In the genomic region with DNA sequence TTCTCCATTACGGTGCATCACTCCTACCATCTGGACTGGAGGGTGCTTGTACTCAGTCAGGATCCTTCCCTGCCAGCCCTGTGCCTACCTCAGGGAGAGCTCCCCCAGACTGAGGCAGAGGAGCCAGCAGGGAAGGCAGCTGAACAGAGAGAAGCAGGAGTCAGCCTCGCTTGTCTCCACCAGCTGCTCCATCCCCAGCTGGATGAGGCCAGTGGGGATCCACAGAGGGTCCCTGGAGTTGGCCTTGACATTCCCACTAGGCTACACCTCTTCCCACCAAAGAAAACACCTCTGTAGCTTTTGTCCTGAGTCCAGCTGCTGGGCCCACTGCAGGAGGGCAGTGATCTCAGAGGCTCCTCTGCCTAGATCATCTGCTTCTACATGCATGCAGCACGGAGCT, we compare ENCODE assay signal across 7 mouse cellular contexts. TPM values are rescaled to one million over a fixed set of nuclear protein-coding genes. Genes with fewer than 3 reads are reported as not detected.
A peak's percentile ranks its signal among the peaks of the same experiment; 100 is the strongest.
DNase-seq lines count a peak whose midpoint lies in the region; ATAC-seq and TF ChIP-seq lines count a peak whose summit lies in the region.

No protein-coding gene starts in this region.

- H3K4me3 ChIP-seq in lung, embryonic 15.5 days: no peak overlapping the region
- no peak overlapping the region for H3K4me3 ChIP-seq in forebrain, embryonic 14.5 days (ENCODE audit: low read depth, low read length)
- H3K4me3 ChIP-seq in limb, embryonic 11.5 days (ENCODE audit: low read depth, low read length): no peak overlapping the region
- H3K4me3 ChIP-seq in small intestine, adult 2 months (ENCODE audit: low read depth, low read length): no peak overlapping the region

- H3K27ac ChIP-seq in lung, embryonic 15.5 days: peak overlapping the region; percentile 59; the same call in 1 of the 2 replicates
- 0 out of 2 replicates have a peak overlapping the region, but pooled peaks have one; percentile 0 for H3K27ac ChIP-seq in forebrain, embryonic 14.5 days (ENCODE audit: low read depth, low read length)
- 0 out of 2 replicates have a peak overlapping the region, but pooled peaks have one; percentile 36 for H3K27ac ChIP-seq in limb, embryonic 11.5 days (replicated peaks; ENCODE audit: low read depth, low read length)
- H3K27ac ChIP-seq in small intestine, adult 2 months (ENCODE audit: insufficient read depth, low read depth, low read length): peak overlapping the region; percentile 54

- TF ChIP-seq CTCF in small intestine, adult 2 months (IDR thresholded peaks at IDR 0.05; ENCODE audit: extremely low read depth, insufficient read length, insufficient replicate concordance, low read depth, low read length): no peak

- H3K36me3 ChIP-seq in lung, embryonic 15.5 days: peaks cover 40% of the 10 kb centered on the region
- H3K36me3 ChIP-seq in forebrain, embryonic 14.5 days (ENCODE audit: control insufficient read depth, insufficient read depth, low read length): peaks cover 45% of the 10 kb centered on the region
- peaks cover 8% of the 10 kb centered on the region; the same call in 1 of the 2 replicates for H3K36me3 ChIP-seq in limb, embryonic 11.5 days (ENCODE audit: control insufficient read depth, insufficient read depth, low read length)
- H3K36me3 ChIP-seq in small intestine, adult 2 months (ENCODE audit: control insufficient read depth, insufficient read depth, low read length): peaks cover 9% of the 10 kb centered on the region

- H3K9ac ChIP-seq in lung, embryonic 15.5 days: no peak overlapping the region
- H3K9ac ChIP-seq in forebrain, embryonic 14.5 days (ENCODE audit: low read length): no peak overlapping the region
- no peak overlapping the region for H3K9ac ChIP-seq in limb, embryonic 11.5 days (ENCODE audit: low read length)

- no peaks in the 10 kb centered on the region for H3K9me3 ChIP-seq in lung, embryonic 15.5 days
- H3K9me3 ChIP-seq in forebrain, embryonic 14.5 days (replicated peaks; ENCODE audit: control insufficient read depth, low read length): no peaks in the 10 kb centered on the region
- H3K9me3 ChIP-seq in limb, embryonic 11.5 days (ENCODE audit: control insufficient read depth, low read length): no peaks in the 10 kb centered on the region; the same call in 1 of the 2 replicates

- ATAC-seq in lung, embryonic 15.5 days (ENCODE audit: borderline replicate concordance, extremely low read depth, low FRiP score, low TSS enrichment): no peak
- no peak for ATAC-seq in forebrain, embryonic 14.5 days
- ATAC-seq in limb, embryonic 11.5 days (ENCODE audit: insufficient number of reproducible peaks, low FRiP score, low TSS enrichment, low read depth): no peak

- no peak for DNase-seq in lung, adult 18-20 months
- no peak for DNase-seq in forebrain, embryonic 14.5 days (ENCODE audit: low spot score)
- DNase-seq in limb, embryonic 11.5 days (ENCODE audit: low spot score): no peak
- no peak for DNase-seq in testis, postnatal 10 days (ENCODE audit: low spot score)
- DNase-seq in ovary, postnatal 36 days (ENCODE audit: low spot score): no peak

- no peak overlapping the region for H3K4me2 ChIP-seq in lung, embryonic 15.5 days
- no peak overlapping the region for H3K4me2 ChIP-seq in forebrain, embryonic 14.5 days (ENCODE audit: low read length)
- no peak overlapping the region for H3K4me2 ChIP-seq in limb, embryonic 11.5 days (ENCODE audit: low read depth, severe bottlenecking)

- 85% methylated on average over 3 of the region's 3 CpGs for WGBS in lung, embryonic 15.5 days
- 85% methylated on average over 3 of the region's 3 CpGs for WGBS in forebrain, embryonic 14.5 days
- WGBS in limb, embryonic 11.5 days: 95% methylated on average over 3 of the region's 3 CpGs
- 74% methylated on average over 3 of the region's 3 CpGs for WGBS in small intestine, adult 2 months

- peaks cover 70% of the 10 kb centered on the region for H3K4me1 ChIP-seq in lung, embryonic 15.5 days
- peaks cover 39% of the 10 kb centered on the region for H3K4me1 ChIP-seq in forebrain, embryonic 14.5 days (ENCODE audit: control insufficient read depth, insufficient read depth, low read length)
- H3K4me1 ChIP-seq in limb, embryonic 11.5 days (ENCODE audit: control insufficient read depth, insufficient read depth, low read length): peaks cover 35% of the 10 kb centered on the region
- peaks cover 53% of the 10 kb centered on the region for H3K4me1 ChIP-seq in small intestine, adult 2 months (ENCODE audit: control insufficient read depth, insufficient read depth, insufficient read length, low read length)

- H3K27me3 ChIP-seq in lung, embryonic 15.5 days: no peaks in the 10 kb centered on the region
- H3K27me3 ChIP-seq in forebrain, embryonic 14.5 days (replicated peaks; ENCODE audit: control insufficient read depth, insufficient read depth, low read length): no peaks in the 10 kb centered on the region
- no peaks in the 10 kb centered on the region for H3K27me3 ChIP-seq in limb, embryonic 11.5 days (ENCODE audit: control insufficient read depth, insufficient read depth, low read length)
- no peaks in the 10 kb centered on the region for H3K27me3 ChIP-seq in small intestine, adult 2 months (ENCODE audit: control insufficient read depth, insufficient read depth, low read length)

- TF ChIP-seq POLR2A in small intestine, adult 2 months (IDR thresholded peaks at IDR 0.05; ENCODE audit: low read depth, low read length): no peak

RNA-seq across cellular contexts. Expression of gene Gnai2, which starts 10.2 kb away (rescaled TPM):
- 469 and 478 TPM in 2 replicates for polyA plus RNA-seq in lung, embryonic 15.5 days (2015; fragmentation: Nextera tagmentation; extraction: Ambion mirVana)
- 371 and 423 TPM in 2 replicates for polyA plus RNA-seq in forebrain, embryonic 14.5 days (2014; fragmentation: Nextera tagmentation; extraction: Ambion mirVana)
- polyA plus RNA-seq in limb, embryonic 11.5 days (2014; fragmentation: Nextera tagmentation; extraction: Ambion mirVana): 336 and 358 TPM in 2 replicates
- polyA plus RNA-seq in small intestine, adult 2 months (2012; rRNA removed): 264 and 501 TPM in 2 replicates

RNA-seq across cellular contexts. Expression of gene Sema3b, which starts 15.9 kb away (rescaled TPM):
- polyA plus RNA-seq in lung, embryonic 15.5 days (2015; fragmentation: Nextera tagmentation; extraction: Ambion mirVana): 8.2 and 9.1 TPM in 2 replicates
- 0.85 and 1.3 TPM in 2 replicates for polyA plus RNA-seq in forebrain, embryonic 14.5 days (2014; fragmentation: Nextera tagmentation; extraction: Ambion mirVana)
- 3.4 and 3.7 TPM in 2 replicates for polyA plus RNA-seq in limb, embryonic 11.5 days (2014; fragmentation: Nextera tagmentation; extraction: Ambion mirVana)
- 33.5 and 55.4 TPM in 2 replicates for polyA plus RNA-seq in small intestine, adult 2 months (2012; rRNA removed)

RNA-seq across cellular contexts. Expression of gene Ifrd2, which starts 37.5 kb away (rescaled TPM):
- 40.0 and 44.2 TPM in 2 replicates for polyA plus RNA-seq in lung, embryonic 15.5 days (2015; fragmentation: Nextera tagmentation; extraction: Ambion mirVana)
- polyA plus RNA-seq in forebrain, embryonic 14.5 days (2014; fragmentation: Nextera tagmentation; extraction: Ambion mirVana): 18.7 and 19.1 TPM in 2 replicates
- polyA plus RNA-seq in limb, embryonic 11.5 days (2014; fragmentation: Nextera tagmentation; extraction: Ambion mirVana): 47.6 and 49.0 TPM in 2 replicates
- polyA plus RNA-seq in small intestine, adult 2 months (2012; rRNA removed): 33.2 and 55.4 TPM in 2 replicates

RNA-seq across cellular contexts. Expression of gene Hyal3, which starts 44.3 kb away (rescaled TPM):
- polyA plus RNA-seq in lung, embryonic 15.5 days (2015; fragmentation: Nextera tagmentation; extraction: Ambion mirVana): 0.99 and 1.4 TPM in 2 replicates
- polyA plus RNA-seq in forebrain, embryonic 14.5 days (2014; fragmentation: Nextera tagmentation; extraction: Ambion mirVana): 0.66 and 1.0 TPM in 2 replicates
- polyA plus RNA-seq in limb, embryonic 11.5 days (2014; fragmentation: Nextera tagmentation; extraction: Ambion mirVana): 0.54 and 0.57 TPM in 2 replicates
- polyA plus RNA-seq in small intestine, adult 2 months (2012; rRNA removed): 0.52 and 0.89 TPM in 2 replicates

RNA-seq across cellular contexts. Expression of gene Slc38a3, which starts 44.4 kb away (rescaled TPM):
- 3.9 and 4.1 TPM in 2 replicates for polyA plus RNA-seq in lung, embryonic 15.5 days (2015; fragmentation: Nextera tagmentation; extraction: Ambion mirVana)
- polyA plus RNA-seq in forebrain, embryonic 14.5 days (2014; fragmentation: Nextera tagmentation; extraction: Ambion mirVana): 32.8 and 32.9 TPM in 2 replicates
- polyA plus RNA-seq in limb, embryonic 11.5 days (2014; fragmentation: Nextera tagmentation; extraction: Ambion mirVana): 3.4 and 4.1 TPM in 2 replicates
- polyA plus RNA-seq in small intestine, adult 2 months (2012; rRNA removed): 2.8 and 48.7 TPM in 2 replicates

Comparison
In these comparisons a context has a peak if more than half of its experiments do, and no peak if none do; other contexts are left out.
1. H3K27ac ChIP-seq: peak in every context shown above with its lines; median percentile 59 in lung, embryonic 15.5 days; 54 in small intestine, adult 2 months; 36 in limb, embryonic 11.5 days; 0 in forebrain, embryonic 14.5 days.